Mouse (Mus musculus) heart, adult 9 months (tissue): ENCODE results near the gene Ear6.
A peak's percentile ranks its signal among the peaks of the same experiment; 100 is the strongest.

Experiments used
- DNase-seq, 2 experiments: peaks; one replicate each; pipeline ENCODE4 v3.0.0; 2022; ENCODE audit warnings: low spot score in 2 of 2

Gene Ear6

GRCm38 (mm10) chr14:51893809-51894208 is 40.3 kb downstream of the Ear6 start:
- DNase-seq, result no peak

- no peak for DNase-seq
Observed at GRCm38 (mm10) chr14:51895071-51895470, 41.6 kb downstream of the Ear6 start.

DNA sequence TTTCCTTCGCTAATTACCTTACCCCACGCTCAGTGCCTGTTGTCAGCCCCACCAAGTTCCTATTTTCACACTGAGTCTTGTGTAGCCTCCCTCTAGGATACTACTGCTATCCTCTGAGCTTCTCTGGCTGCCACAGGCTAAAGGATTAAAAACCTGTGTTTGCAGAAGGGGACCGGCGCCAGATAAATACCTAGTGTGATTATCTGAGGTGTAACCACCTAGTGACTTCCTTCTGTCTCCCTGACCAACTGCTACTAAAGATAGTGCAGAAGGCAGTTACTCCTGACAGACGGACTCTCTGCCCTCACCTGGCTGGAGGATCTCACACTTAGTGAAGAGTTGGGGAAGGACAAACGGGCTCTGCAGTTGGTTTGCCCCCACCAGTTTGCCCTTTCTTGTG is 42.5 kb downstream of the Ear6 start:
- no peak for DNase-seq

DNA sequence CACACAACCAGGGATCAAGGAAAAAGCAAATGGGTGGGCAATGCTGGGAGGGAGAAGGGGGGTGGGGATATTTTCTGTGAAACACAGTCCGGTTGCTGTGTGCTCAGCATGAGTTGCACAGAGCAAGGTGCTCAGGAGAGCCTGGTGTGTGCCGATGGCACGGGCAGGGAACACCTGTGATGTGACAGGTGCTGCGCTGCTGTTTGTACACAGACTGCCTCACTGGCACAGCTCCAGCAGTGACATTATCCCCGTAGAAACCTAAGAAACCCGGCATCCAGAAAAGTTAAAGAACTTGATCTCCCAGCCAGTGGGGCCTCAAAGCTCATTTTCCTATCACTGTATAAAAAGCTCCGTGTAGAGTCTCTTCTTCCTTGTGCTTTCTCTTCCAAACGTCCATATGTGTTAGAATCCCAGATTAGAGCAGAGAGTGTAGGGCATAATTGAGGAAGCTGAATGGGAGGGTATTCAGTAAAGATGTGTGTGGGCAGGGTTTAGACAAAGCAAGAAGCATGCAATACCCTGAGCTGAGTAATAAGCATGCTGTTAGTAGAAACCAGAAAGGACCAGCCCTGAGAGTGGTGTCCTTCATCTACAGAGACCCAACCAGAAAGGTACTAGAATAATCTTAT is 43.2 kb downstream of the Ear6 start:
- no peak for DNase-seq

- DNase-seq, result no peak
Observed at GRCm38 (mm10) chr14:51899351-51899750, 45.9 kb downstream of the Ear6 start.

- DNase-seq, result peak; percentile 22 to 71
Observed at GRCm38 (mm10) chr14:51902806-51903710, 49.6 kb downstream of the Ear6 start.

- no peak for DNase-seq
Observed at GRCm38 (mm10) chr14:51903782-51904181, 50.3 kb downstream of the Ear6 start.
